ENCODE assay signal across 8 mouse cellular contexts in genomic region chr16:30603531-30603842, GRCm38 (mm10). TPM values are rescaled to one million over a fixed set of nuclear protein-coding genes. Genes with fewer than 3 reads are reported as not detected.
DNase-seq lines count a peak whose midpoint lies in the region; ATAC-seq and TF ChIP-seq lines count a peak whose summit lies in the region.

No protein-coding gene starts in this region.

- TF ChIP-seq CTCF in lung, embryonic 14.5 days (IDR thresholded peaks at IDR 0.05; ENCODE audit: low read depth), result no peak

- no peaks in the 10 kb centered on the region for H3K36me3 ChIP-seq in kidney, embryonic 14.5 days (ENCODE audit: control insufficient read depth, insufficient read depth, low read length)
- no peaks in the 10 kb centered on the region for H3K36me3 ChIP-seq in embryonic facial prominence, embryonic 12.5 days
- H3K36me3 ChIP-seq in hindbrain, embryonic 12.5 days, result no peaks in the 10 kb centered on the region
- H3K36me3 ChIP-seq in lung, embryonic 14.5 days (ENCODE audit: insufficient read depth), result peaks cover 4% of the 10 kb centered on the region; the same call in 1 of the 2 replicates

- peaks cover 7% of the 10 kb centered on the region; the same call in 1 of the 2 replicates for H3K27me3 ChIP-seq in kidney, embryonic 14.5 days (ENCODE audit: control insufficient read depth, insufficient read depth, low read length)
- peaks cover 12% of the 10 kb centered on the region; the same call in 1 of the 2 replicates for H3K27me3 ChIP-seq in embryonic facial prominence, embryonic 12.5 days
- peaks cover 19% of the 10 kb centered on the region for H3K27me3 ChIP-seq in hindbrain, embryonic 12.5 days
- H3K27me3 ChIP-seq in lung, embryonic 14.5 days (ENCODE audit: insufficient read depth, low read length), result 0 out of 2 replicates have a peak, but pooled peaks cover 5% of the 10 kb centered on the region

- DNase-seq in kidney, adult 9 months, result no peak
- DNase-seq in lung, embryonic 14.5 days, result peak; percentile 57
- DNase-seq in Muller cell, postnatal 12 days (ENCODE audit: inconsistent ontology term), result no peak
- no peak for DNase-seq in layer of hippocampus, postnatal 14 days (ENCODE audit: low spot score in 2 of 2)
- DNase-seq in testis, postnatal 14 days (ENCODE audit: low spot score), result no peak

- peak overlapping the region; percentile 2; the same call in 1 of the 2 replicates for H3K4me3 ChIP-seq in kidney, embryonic 14.5 days (ENCODE audit: low read length)
- H3K4me3 ChIP-seq in embryonic facial prominence, embryonic 12.5 days, result no peak overlapping the region
- no peak overlapping the region for H3K4me3 ChIP-seq in hindbrain, embryonic 12.5 days
- H3K4me3 ChIP-seq in lung, embryonic 14.5 days (ENCODE audit: low read depth, low read length), result 0 out of 2 replicates have a peak overlapping the region, but pooled peaks have one; percentile 60

- no peak overlapping the region for H3K9ac ChIP-seq in kidney, embryonic 14.5 days (ENCODE audit: low read depth, low read length)
- H3K9ac ChIP-seq in embryonic facial prominence, embryonic 12.5 days, result no peak overlapping the region
- no peak overlapping the region for H3K9ac ChIP-seq in hindbrain, embryonic 12.5 days
- H3K9ac ChIP-seq in lung, embryonic 14.5 days, result no peak overlapping the region; the same call in 1 of the 2 replicates

- H3K4me1 ChIP-seq in kidney, embryonic 14.5 days (ENCODE audit: control insufficient read depth, insufficient read depth, low read length), result peaks cover 45% of the 10 kb centered on the region
- peaks cover 59% of the 10 kb centered on the region for H3K4me1 ChIP-seq in embryonic facial prominence, embryonic 12.5 days
- peaks cover 48% of the 10 kb centered on the region for H3K4me1 ChIP-seq in hindbrain, embryonic 12.5 days
- H3K4me1 ChIP-seq in lung, embryonic 14.5 days (ENCODE audit: insufficient read depth), result peaks cover 35% of the 10 kb centered on the region

- no peaks in the 10 kb centered on the region for H3K9me3 ChIP-seq in kidney, embryonic 14.5 days (ENCODE audit: control insufficient read depth, low read length)
- no peaks in the 10 kb centered on the region for H3K9me3 ChIP-seq in embryonic facial prominence, embryonic 12.5 days
- no peaks in the 10 kb centered on the region for H3K9me3 ChIP-seq in hindbrain, embryonic 12.5 days (replicated peaks)
- no peaks in the 10 kb centered on the region for H3K9me3 ChIP-seq in lung, embryonic 14.5 days (ENCODE audit: low read depth, low read length)

- ATAC-seq in kidney, embryonic 14.5 days (ENCODE audit: low FRiP score, low TSS enrichment), result no peak
- no peak for ATAC-seq in embryonic facial prominence, embryonic 12.5 days (ENCODE audit: insufficient number of reproducible peaks, insufficient read depth, low FRiP score, low TSS enrichment)
- ATAC-seq in hindbrain, embryonic 12.5 days (ENCODE audit: low FRiP score), result no peak
- no peak for ATAC-seq in lung, embryonic 14.5 days (ENCODE audit: insufficient read depth)

- 36% methylated on average over 9 of the region's 9 CpGs for WGBS in kidney, embryonic 14.5 days
- WGBS in embryonic facial prominence, embryonic 12.5 days, result 21% methylated on average over 9 of the region's 9 CpGs
- WGBS in hindbrain, embryonic 12.5 days, result 57% methylated on average over 9 of the region's 9 CpGs
- WGBS in lung, embryonic 14.5 days, result 43% methylated on average over 9 of the region's 9 CpGs

- H3K27ac ChIP-seq in kidney, embryonic 14.5 days (ENCODE audit: low read depth, low read length), result peak overlapping the region; percentile 47; the same call in 1 of the 2 replicates
- H3K27ac ChIP-seq in embryonic facial prominence, embryonic 12.5 days, result peak overlapping the region; percentile 74
- 0 out of 2 replicates have a peak overlapping the region, but pooled peaks have one; percentile 17 for H3K27ac ChIP-seq in hindbrain, embryonic 12.5 days
- H3K27ac ChIP-seq in lung, embryonic 14.5 days (ENCODE audit: low read depth), result peak overlapping the region; percentile 76; the same call in 1 of the 2 replicates

- 0 out of 2 replicates have a peak overlapping the region, but pooled peaks have one; percentile 10 for H3K4me2 ChIP-seq in kidney, embryonic 14.5 days (replicated peaks; ENCODE audit: low read depth, low read length)
- H3K4me2 ChIP-seq in embryonic facial prominence, embryonic 12.5 days (replicated peaks), result peak overlapping the region; percentile 95
- peak overlapping the region; percentile 26 for H3K4me2 ChIP-seq in hindbrain, embryonic 12.5 days (replicated peaks)
- peak overlapping the region; percentile 94 for H3K4me2 ChIP-seq in lung, embryonic 14.5 days

RNA-seq across cellular contexts. Expression of gene Fam43a, which starts 4.0 kb away (rescaled TPM):
- polyA plus RNA-seq in kidney, embryonic 14.5 days (2014; fragmentation: Nextera tagmentation; extraction: Ambion mirVana), result 7.2 and 9.2 TPM in 2 replicates
- polyA plus RNA-seq in embryonic facial prominence, embryonic 12.5 days (2016; fragmentation: Nextera tagmentation; extraction: Ambion mirVana), result 20.2 and 23.4 TPM in 2 replicates
- polyA plus RNA-seq in hindbrain, embryonic 12.5 days (2016; fragmentation: Nextera tagmentation; extraction: Ambion mirVana), result 17.5 and 17.6 TPM in 2 replicates
- polyA plus RNA-seq in lung, embryonic 14.5 days (2014; fragmentation: Nextera tagmentation; extraction: Ambion mirVana), result 11.1 and 13.0 TPM in 2 replicates
- total RNA-seq in layer of hippocampus, postnatal 14 days (2021), result 10 to 100 TPM; 15.1 to 16.9 TPM

RNA-seq across cellular contexts. Expression of gene Lsg1, which starts 16.1 kb away (rescaled TPM):
- 56.8 and 74.8 TPM in 2 replicates for polyA plus RNA-seq in kidney, embryonic 14.5 days (2014; fragmentation: Nextera tagmentation; extraction: Ambion mirVana)
- polyA plus RNA-seq in embryonic facial prominence, embryonic 12.5 days (2016; fragmentation: Nextera tagmentation; extraction: Ambion mirVana), result 73.8 and 80.2 TPM in 2 replicates
- 69.4 and 75.7 TPM in 2 replicates for polyA plus RNA-seq in hindbrain, embryonic 12.5 days (2016; fragmentation: Nextera tagmentation; extraction: Ambion mirVana)
- 67.3 and 68.5 TPM in 2 replicates for polyA plus RNA-seq in lung, embryonic 14.5 days (2014; fragmentation: Nextera tagmentation; extraction: Ambion mirVana)
- 10 to 100 TPM; 19.9 to 24.0 TPM for total RNA-seq in layer of hippocampus, postnatal 14 days (2021)

RNA-seq across cellular contexts. Expression of gene Tmem44, which starts 52.8 kb away (rescaled TPM):
- 14.1 and 15.1 TPM in 2 replicates for polyA plus RNA-seq in kidney, embryonic 14.5 days (2014; fragmentation: Nextera tagmentation; extraction: Ambion mirVana)
- polyA plus RNA-seq in embryonic facial prominence, embryonic 12.5 days (2016; fragmentation: Nextera tagmentation; extraction: Ambion mirVana), result 39.5 and 41.4 TPM in 2 replicates
- 58.7 and 60.2 TPM in 2 replicates for polyA plus RNA-seq in hindbrain, embryonic 12.5 days (2016; fragmentation: Nextera tagmentation; extraction: Ambion mirVana)
- 25.4 and 27.1 TPM in 2 replicates for polyA plus RNA-seq in lung, embryonic 14.5 days (2014; fragmentation: Nextera tagmentation; extraction: Ambion mirVana)
- total RNA-seq in layer of hippocampus, postnatal 14 days (2021), result 10 to 100 TPM; 44.5 to 46.6 TPM

Comparison
In these comparisons a context has a peak if more than half of its experiments do, and no peak if none do; other contexts are left out.
1. H3K27ac ChIP-seq: peak in every context shown above with its lines; median percentile 76 in lung, embryonic 14.5 days; 74 in embryonic facial prominence, embryonic 12.5 days; 47 in kidney, embryonic 14.5 days; 17 in hindbrain, embryonic 12.5 days.
2. H3K4me2 ChIP-seq: peak in every context shown above with its lines; median percentile 95 in embryonic facial prominence, embryonic 12.5 days; 94 in lung, embryonic 14.5 days; 26 in hindbrain, embryonic 12.5 days; 10 in kidney, embryonic 14.5 days.
3. H3K4me3 ChIP-seq: peak in kidney, embryonic 14.5 days (single experiment) and lung, embryonic 14.5 days (single experiment); none in embryonic facial prominence, embryonic 12.5 days (single experiment) and hindbrain, embryonic 12.5 days (single experiment).